ENCODE assay signal across 9 mouse cellular contexts in the genomic region with DNA sequence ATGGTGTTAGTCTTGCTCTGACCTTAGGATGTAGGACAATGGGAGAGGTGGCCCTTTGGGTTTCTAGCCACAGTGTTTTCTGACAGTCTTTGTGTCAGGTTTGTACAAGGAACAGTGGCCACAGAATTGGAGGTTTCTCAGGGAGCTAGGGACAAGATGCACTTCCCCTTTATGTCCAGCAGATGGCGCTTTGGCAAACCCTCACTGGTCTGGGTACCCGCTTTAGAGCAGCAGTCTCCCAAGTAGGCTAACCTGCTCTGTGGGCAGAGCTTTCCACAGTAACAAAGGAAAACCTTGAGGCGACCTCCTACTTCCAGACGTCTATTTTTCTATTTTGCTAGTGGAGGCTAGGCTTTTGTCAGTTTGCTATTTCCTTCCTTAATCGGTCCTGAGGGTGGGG. TPM values are rescaled to one million over a fixed set of nuclear protein-coding genes. Genes with fewer than 3 reads are reported as not detected.
DNase-seq lines count a peak whose midpoint lies in the region; ATAC-seq and TF ChIP-seq lines count a peak whose summit lies in the region.
"Had no signal": no experiment of that assay in that cellular context is flagged by ENCODE, and none has a peak within 500 bp of the region (broad histone marks: within the 10 kb centered on the region; RNA-seq: fewer than 3 reads in every experiment).

No protein-coding gene starts in this region.

- no peak overlapping the region for H3K27ac ChIP-seq in intestine, embryonic 16.5 days (ENCODE audit: low read length)
- no peak overlapping the region for H3K27ac ChIP-seq in limb, embryonic 12.5 days
- peak overlapping the region; percentile 40 for H3K27ac ChIP-seq in midbrain, postnatal 0 days (ENCODE audit: low read depth, low read length)
- no peak overlapping the region for H3K27ac ChIP-seq in testis, adult 2 months (ENCODE audit: control insufficient read depth, insufficient read depth, low read depth, low read length)

- peak; percentile 48 for DNase-seq in urinary bladder, postnatal 14 days (ENCODE audit: low spot score)
- no peak for DNase-seq in urinary bladder, postnatal 10 days (ENCODE audit: low spot score)
- peak; percentile 75 for DNase-seq in cerebellum, adult 9-10 months
- DNase-seq in forelimb bud, embryonic 11.5 days (ENCODE audit: low read depth, low spot score), result peak; percentile 76
- peak; percentile 89 for DNase-seq in midbrain, postnatal 0 days (ENCODE audit: low spot score)

- TF ChIP-seq CTCF in midbrain, postnatal 0 days (IDR thresholded peaks at IDR 0.05), result peak; percentile 98
- peak; percentile 95 for TF ChIP-seq CTCF in testis, adult 2 months (IDR thresholded peaks at IDR 0.05; ENCODE audit: control insufficient read depth, insufficient read depth, insufficient replicate concordance, low read depth, low read length)

- H3K9ac ChIP-seq in intestine, embryonic 16.5 days (ENCODE audit: low read depth, low read length), result no peak overlapping the region
- no peak overlapping the region for H3K9ac ChIP-seq in limb, embryonic 12.5 days (replicated peaks)
- H3K9ac ChIP-seq in midbrain, postnatal 0 days (replicated peaks; ENCODE audit: low read length, poor library complexity, severe bottlenecking), result no peak overlapping the region

- 6% methylated on average over 5 of the region's 5 CpGs for WGBS in intestine, embryonic 16.5 days
- 7% methylated on average over 5 of the region's 5 CpGs for WGBS in limb, embryonic 12.5 days
- 7% methylated on average over 5 of the region's 5 CpGs for WGBS in midbrain, postnatal 0 days

- H3K9me3 ChIP-seq in intestine, embryonic 16.5 days (ENCODE audit: control insufficient read depth, low read length), result no peaks in the 10 kb centered on the region
- H3K9me3 ChIP-seq in limb, embryonic 12.5 days, result no peaks in the 10 kb centered on the region
- H3K9me3 ChIP-seq in midbrain, postnatal 0 days (ENCODE audit: low read length), result no peaks in the 10 kb centered on the region

- H3K4me2 ChIP-seq in intestine, embryonic 16.5 days (ENCODE audit: low read depth, low read length), result no peak overlapping the region
- no peak overlapping the region for H3K4me2 ChIP-seq in limb, embryonic 12.5 days
- H3K4me2 ChIP-seq in midbrain, postnatal 0 days (ENCODE audit: low read depth, low read length, poor library complexity, severe bottlenecking), result no peak overlapping the region

- H3K4me1 ChIP-seq in intestine, embryonic 16.5 days (ENCODE audit: control insufficient read depth, insufficient read depth, low read length), result 0 out of 2 replicates have a peak, but pooled peaks cover 2% of the 10 kb centered on the region
- 0 out of 2 replicates have a peak, but pooled peaks cover 2% of the 10 kb centered on the region for H3K4me1 ChIP-seq in limb, embryonic 12.5 days (replicated peaks)
- no peaks in the 10 kb centered on the region for H3K4me1 ChIP-seq in midbrain, postnatal 0 days (ENCODE audit: insufficient read depth, low read length)
- H3K4me1 ChIP-seq in testis, adult 2 months (ENCODE audit: control insufficient read depth, insufficient read depth, low read length), result no peaks in the 10 kb centered on the region

- peak; percentile 66 for ATAC-seq in intestine, embryonic 16.5 days
- peak; percentile 57; the same call in 1 of the 2 replicates for ATAC-seq in limb, embryonic 12.5 days (ENCODE audit: insufficient number of reproducible peaks, insufficient read depth, low FRiP score, low TSS enrichment, low read depth)
- ATAC-seq in midbrain, postnatal 0 days (ENCODE audit: low FRiP score), result peak; percentile 74

- no peaks in the 10 kb centered on the region for H3K36me3 ChIP-seq in intestine, embryonic 16.5 days (ENCODE audit: control insufficient read depth, insufficient read depth, low read length)
- no peaks in the 10 kb centered on the region for H3K36me3 ChIP-seq in limb, embryonic 12.5 days
- H3K36me3 ChIP-seq in midbrain, postnatal 0 days (ENCODE audit: insufficient read depth, low read length), result peaks cover 40% of the 10 kb centered on the region
- H3K36me3 ChIP-seq in testis, adult 2 months (ENCODE audit: control insufficient read depth, insufficient read depth, low read length), result no peaks in the 10 kb centered on the region

- no peak for TF ChIP-seq POLR2A in testis, adult 2 months (IDR thresholded peaks at IDR 0.05; ENCODE audit: control insufficient read depth, low read depth, low read length)

- no peak overlapping the region for H3K4me3 ChIP-seq in intestine, embryonic 16.5 days (ENCODE audit: low read length)
- H3K4me3 ChIP-seq in limb, embryonic 12.5 days (replicated peaks), result no peak overlapping the region
- no peak overlapping the region for H3K4me3 ChIP-seq in midbrain, postnatal 0 days (ENCODE audit: low read depth, low read length)
- H3K4me3 ChIP-seq in testis, adult 2 months (ENCODE audit: control insufficient read depth, low read depth, low read length), result no peak overlapping the region
- H3K4me3 ChIP-seq: erythroblast, embryonic 14.5 days had no signal

- H3K27me3 ChIP-seq in intestine, embryonic 16.5 days (replicated peaks; ENCODE audit: control insufficient read depth, insufficient read depth, low read length), result no peaks in the 10 kb centered on the region
- H3K27me3 ChIP-seq in limb, embryonic 12.5 days, result peaks cover 20% of the 10 kb centered on the region
- H3K27me3 ChIP-seq in midbrain, postnatal 0 days (ENCODE audit: insufficient read depth, low read length), result no peaks in the 10 kb centered on the region
- H3K27me3 ChIP-seq in testis, adult 2 months (ENCODE audit: control insufficient read depth, insufficient read depth, low read length), result no peaks in the 10 kb centered on the region

RNA-seq across cellular contexts. Expression of a gene that starts 7.4 kb away (rescaled TPM):
- 7.5 and 8.4 TPM in 2 replicates for polyA plus RNA-seq in intestine, embryonic 16.5 days (2015; fragmentation: Nextera tagmentation; extraction: Ambion mirVana)
- 7.9 and 10.1 TPM in 2 replicates for polyA plus RNA-seq in limb, embryonic 12.5 days (2016; fragmentation: Nextera tagmentation; extraction: Ambion mirVana)
- 111 and 156 TPM in 2 replicates for total RNA-seq in midbrain, postnatal 0 days (2014; rRNA removed)
- 230 TPM in 2 replicates for polyA plus RNA-seq in midbrain, postnatal 0 days (2015; fragmentation: Nextera tagmentation; extraction: Ambion mirVana)
- polyA plus RNA-seq in testis, adult 2 months (2012; rRNA removed), result 0.07 and 0.35 TPM in 2 replicates
- polyA plus RNA-seq: erythroblast, embryonic 14.5 days had no signal

RNA-seq across cellular contexts. Expression of a gene that starts 27.5 kb away (rescaled TPM):
- polyA plus RNA-seq in intestine, embryonic 16.5 days (2015; fragmentation: Nextera tagmentation; extraction: Ambion mirVana), result 5.1 and 5.8 TPM in 2 replicates
- 4.2 and 4.5 TPM in 2 replicates for polyA plus RNA-seq in limb, embryonic 12.5 days (2016; fragmentation: Nextera tagmentation; extraction: Ambion mirVana)
- total RNA-seq in midbrain, postnatal 0 days (2014; rRNA removed), result 112 TPM in 2 replicates
- 69.3 and 74.6 TPM in 2 replicates for polyA plus RNA-seq in midbrain, postnatal 0 days (2015; fragmentation: Nextera tagmentation; extraction: Ambion mirVana)
- polyA plus RNA-seq in testis, adult 2 months (2012; rRNA removed), result 4.2 and 5.4 TPM in 2 replicates

RNA-seq across cellular contexts. Expression of a gene that starts 34.5 kb away (rescaled TPM):
- polyA plus RNA-seq in intestine, embryonic 16.5 days (2015; fragmentation: Nextera tagmentation; extraction: Ambion mirVana), result not detected in 2 replicates
- not detected in 2 replicates for polyA plus RNA-seq in limb, embryonic 12.5 days (2016; fragmentation: Nextera tagmentation; extraction: Ambion mirVana)
- total RNA-seq in midbrain, postnatal 0 days (2014; rRNA removed), result not detected in 2 replicates
- polyA plus RNA-seq in midbrain, postnatal 0 days (2015; fragmentation: Nextera tagmentation; extraction: Ambion mirVana), result not detected in 2 replicates
- polyA plus RNA-seq in testis, adult 2 months (2012; rRNA removed), result not detected in 2 replicates
- polyA plus RNA-seq: erythroblast, embryonic 14.5 days had no signal

Comparison
In these comparisons a context has a peak if more than half of its experiments do, and no peak if none do; other contexts are left out.
1. RNA of a gene that starts 7.4 kb away (polyA plus RNA-seq): 230 TPM in midbrain, postnatal 0 days; 7.9 to 10.1 TPM in limb, embryonic 12.5 days, 7.5 to 8.4 TPM in intestine, embryonic 16.5 days and 0.07 to 0.35 TPM in testis, adult 2 months; every median in the first group is over 10 times any median in the second.
2. RNA of a gene that starts 27.5 kb away (polyA plus RNA-seq): 69.3 to 74.6 TPM in midbrain, postnatal 0 days; 5.1 to 5.8 TPM in intestine, embryonic 16.5 days, 4.2 to 4.5 TPM in limb, embryonic 12.5 days and 4.2 to 5.4 TPM in testis, adult 2 months; every median in the first group is over 10 times any median in the second.
3. Peak in every context shown above with its lines, with median percentiles within 50 percentile points of each other: ATAC-seq.